Mouse (Mus musculus): ENCODE results near the gene Slc9c1. TPM values are rescaled to one million over a fixed set of nuclear protein-coding genes. Genes with fewer than 3 reads are reported as not detected.

The Slc9c1 gene
- polyA plus RNA-seq, 1 experiment from 2014 or later, result not detected

DNA sequence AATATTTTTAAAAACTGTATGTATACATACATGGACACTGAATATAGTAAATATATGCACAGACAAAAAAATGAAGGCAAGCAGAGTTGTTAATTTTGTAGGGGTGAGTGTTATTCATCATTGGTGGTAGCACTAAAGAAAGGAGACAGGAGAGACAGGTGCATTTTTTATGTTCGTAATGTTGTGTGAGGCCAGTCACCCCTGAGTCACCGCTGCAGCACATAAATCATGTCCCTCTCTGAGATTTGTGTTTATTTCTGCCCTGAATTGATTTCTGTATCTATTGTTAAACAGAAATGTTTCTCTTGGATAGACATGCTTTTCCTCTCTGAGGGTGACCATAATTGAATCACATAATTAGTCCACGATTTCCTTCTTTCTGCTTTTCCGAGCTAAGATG, 97.3 kb downstream of the Slc9c1 start:
- no peak overlapping the region for H3K27ac ChIP-seq (ENCODE audit: low read length)

DNA sequence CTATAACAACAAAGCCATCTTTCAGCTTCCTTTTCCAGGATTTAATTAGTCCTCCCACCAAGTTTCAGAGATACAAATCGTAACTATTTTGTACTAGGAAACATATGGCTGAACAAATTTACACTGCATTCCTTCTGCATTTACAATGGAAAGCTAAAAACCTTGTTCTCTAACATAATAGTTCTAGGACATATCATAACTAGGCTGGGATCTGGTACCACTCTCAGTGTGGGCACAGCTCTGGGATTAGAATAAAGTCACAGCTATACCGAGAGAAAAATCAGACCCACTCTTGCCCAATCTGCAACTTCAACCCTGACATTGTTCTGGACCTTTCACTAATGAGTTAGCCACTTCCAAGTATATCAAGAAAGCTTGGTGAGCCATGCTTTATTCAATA, 100.7 kb downstream of the Slc9c1 start:
- Histone ChIP-seq H3K4me1 (ENCODE audit: control insufficient read depth, insufficient read depth, low read length) (no peaks in the 10 kb centered on the region), H3K9ac (ENCODE audit: low read depth, low read length) (no peak overlapping the region), H3K4me2 (ENCODE audit: low read length) (no peak overlapping the region), H3K36me3 (ENCODE audit: control insufficient read depth, insufficient read depth, low read length) (no peaks in the 10 kb centered on the region), H3K4me3 (ENCODE audit: low read depth, low read length) (no peak overlapping the region), H3K27me3 (ENCODE audit: control insufficient read depth, insufficient read depth, low read depth, low read length) (no peaks in the 10 kb centered on the region), H3K9me3 (replicated peaks; ENCODE audit: control insufficient read depth, low read length, poor library complexity, severe bottlenecking) (no peaks in the 10 kb centered on the region), H3K27ac (ENCODE audit: low read length) (no peak overlapping the region)
- no peak for ATAC-seq
- 87% methylated on average over 2 of the region's 2 CpGs for WGBS

More for the DNA sequence above, 97.3 kb downstream of the Slc9c1 start:
- Histone ChIP-seq H3K4me1 (ENCODE audit: control insufficient read depth, insufficient read depth, low read length) (no peaks in the 10 kb centered on the region), H3K36me3 (ENCODE audit: control insufficient read depth, insufficient read depth, low read length) (no peaks in the 10 kb centered on the region), H3K9me3 (replicated peaks; ENCODE audit: control insufficient read depth, low read length, poor library complexity, severe bottlenecking) (no peaks in the 10 kb centered on the region), H3K9ac (ENCODE audit: low read depth, low read length) (no peak overlapping the region), H3K4me2 (ENCODE audit: low read length) (no peak overlapping the region), H3K4me3 (ENCODE audit: low read depth, low read length) (no peak overlapping the region), H3K27me3 (ENCODE audit: control insufficient read depth, insufficient read depth, low read depth, low read length) (no peaks in the 10 kb centered on the region)
- 87% methylated on average over 4 of the region's 4 CpGs for WGBS
- no peak for ATAC-seq

DNA sequence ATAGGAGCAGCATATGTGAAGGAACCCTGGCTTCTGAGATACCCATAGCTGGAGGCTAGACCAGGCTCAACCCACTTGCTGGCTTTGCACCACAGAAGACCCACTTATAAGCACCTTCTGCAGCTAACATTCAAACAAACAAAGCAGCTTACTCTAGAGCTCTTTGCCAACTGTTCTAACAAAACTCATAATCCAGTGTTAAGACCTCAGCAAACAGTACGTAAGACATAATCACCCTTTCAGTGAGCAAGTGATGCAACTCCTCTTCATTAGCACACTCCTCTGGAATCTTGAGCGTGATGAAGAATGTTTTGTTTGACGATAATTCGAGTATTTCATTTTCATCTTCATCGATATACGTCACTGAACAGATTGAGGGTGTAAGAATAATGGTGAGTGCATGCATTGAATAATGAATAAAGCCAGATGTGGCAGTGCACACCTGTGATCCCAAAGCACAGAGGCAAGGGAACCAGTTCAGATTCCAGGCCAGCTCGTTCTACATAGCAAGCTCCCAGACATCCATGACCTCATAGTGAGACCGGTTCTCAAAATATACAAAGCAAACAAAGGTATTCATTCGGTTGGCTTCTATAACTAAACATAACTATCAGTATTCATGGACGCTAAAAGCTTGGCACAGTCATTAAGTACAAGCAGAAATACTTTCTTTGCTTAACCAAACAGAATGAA, 105.1 kb downstream of the Slc9c1 start:
- WGBS, result 85% methylated on average over 10 of the region's 10 CpGs
- Histone ChIP-seq H3K27ac (ENCODE audit: low read length) (no peak overlapping the region), H3K27me3 (ENCODE audit: control insufficient read depth, insufficient read depth, low read depth, low read length) (no peaks in the 10 kb centered on the region), H3K4me1 (ENCODE audit: control insufficient read depth, insufficient read depth, low read length) (no peaks in the 10 kb centered on the region), H3K9ac (ENCODE audit: low read depth, low read length) (no peak overlapping the region), H3K36me3 (ENCODE audit: control insufficient read depth, insufficient read depth, low read length) (no peaks in the 10 kb centered on the region), H3K4me2 (ENCODE audit: low read length) (no peak overlapping the region), H3K4me3 (ENCODE audit: low read depth, low read length) (no peak overlapping the region), H3K9me3 (replicated peaks; ENCODE audit: control insufficient read depth, low read length, poor library complexity, severe bottlenecking) (no peaks in the 10 kb centered on the region)
- no peak for ATAC-seq

DNA sequence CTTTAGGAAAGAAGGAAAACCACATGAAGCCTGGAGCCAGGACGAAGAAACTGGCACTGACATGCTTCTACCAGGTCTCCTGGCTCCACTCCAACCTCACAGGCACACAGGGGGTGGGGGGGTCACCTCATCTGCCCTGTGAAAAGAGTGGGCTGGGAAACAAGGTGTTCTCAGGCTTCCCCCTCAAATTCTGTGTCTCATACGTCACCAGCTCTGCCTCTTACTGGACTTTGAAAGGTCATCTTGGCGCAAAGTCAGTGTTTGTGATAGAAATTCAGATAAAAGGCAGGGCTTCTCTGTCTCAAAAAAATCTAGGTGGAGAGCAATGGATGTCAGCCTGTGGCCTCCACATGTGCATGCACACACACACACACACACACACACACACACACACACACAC, 106.2 kb downstream of the Slc9c1 start:
- Histone ChIP-seq H3K9me3 (replicated peaks; ENCODE audit: control insufficient read depth, low read length, poor library complexity, severe bottlenecking) (no peaks in the 10 kb centered on the region), H3K4me2 (ENCODE audit: low read length) (no peak overlapping the region), H3K27ac (ENCODE audit: low read length) (no peak overlapping the region), H3K36me3 (ENCODE audit: control insufficient read depth, insufficient read depth, low read length) (no peaks in the 10 kb centered on the region), H3K4me1 (ENCODE audit: control insufficient read depth, insufficient read depth, low read length) (no peaks in the 10 kb centered on the region), H3K27me3 (ENCODE audit: control insufficient read depth, insufficient read depth, low read depth, low read length) (no peaks in the 10 kb centered on the region), H3K4me3 (ENCODE audit: low read depth, low read length) (no peak overlapping the region), H3K9ac (ENCODE audit: low read depth, low read length) (no peak overlapping the region)
- ATAC-seq, result no peak
- WGBS, result 79% methylated on average over 3 of the region's 3 CpGs

DNA sequence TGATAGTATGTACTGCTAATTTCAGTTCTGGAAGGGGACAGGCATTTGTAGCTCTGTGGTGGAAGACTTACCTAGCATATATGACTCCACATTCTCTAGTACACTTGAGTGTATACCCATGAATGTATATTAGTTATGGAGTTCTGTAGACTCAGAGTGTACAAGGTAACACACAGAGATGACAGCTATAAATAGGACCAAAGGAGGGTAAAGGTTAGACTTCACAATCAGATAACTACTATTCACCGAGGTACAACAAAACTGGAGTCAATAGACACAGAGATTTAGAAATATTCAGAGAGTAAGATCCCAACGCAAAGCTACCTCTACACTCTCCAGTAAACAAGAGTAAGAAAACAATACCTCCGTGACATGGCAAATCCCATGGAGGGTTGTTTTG, 108.8 kb downstream of the Slc9c1 start:
- 92% methylated on average over 3 of the region's 3 CpGs for WGBS
- H3K4me2 ChIP-seq (ENCODE audit: low read length), result no peak overlapping the region

DNA sequence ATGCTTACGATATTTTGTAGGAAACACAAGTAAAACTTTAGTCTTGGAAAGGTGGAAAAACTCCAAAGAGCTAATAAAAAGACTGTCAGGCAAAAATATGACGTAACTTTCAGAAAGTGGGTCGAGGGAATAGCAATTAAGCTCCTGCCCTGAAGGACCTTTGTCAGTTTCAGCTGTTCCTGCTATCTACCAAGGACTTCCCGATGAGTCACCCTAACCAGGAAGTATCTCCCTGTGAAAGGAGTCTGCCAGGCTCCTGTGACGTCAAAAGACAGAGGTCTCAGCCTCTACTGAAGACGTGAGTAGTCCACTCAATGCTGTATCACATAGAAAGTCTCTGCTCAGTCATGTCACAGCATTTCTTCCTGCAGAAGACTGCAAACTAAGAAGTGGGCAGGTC, 109.3 kb downstream of the Slc9c1 start:
- H3K27ac ChIP-seq (ENCODE audit: low read length), result no peak overlapping the region
- no peaks in the 10 kb centered on the region for H3K4me1 ChIP-seq (ENCODE audit: control insufficient read depth, insufficient read depth, low read length)
- H3K4me2 ChIP-seq (ENCODE audit: low read length), result no peak overlapping the region
- WGBS, result 80% methylated on average over 6 of the region's 6 CpGs
- H3K9me3 ChIP-seq (replicated peaks; ENCODE audit: control insufficient read depth, low read length, poor library complexity, severe bottlenecking), result no peaks in the 10 kb centered on the region
- no peak overlapping the region for H3K9ac ChIP-seq (ENCODE audit: low read depth, low read length)
- no peaks in the 10 kb centered on the region for H3K36me3 ChIP-seq (ENCODE audit: control insufficient read depth, insufficient read depth, low read length)
- H3K27me3 ChIP-seq (ENCODE audit: control insufficient read depth, insufficient read depth, low read depth, low read length), result no peaks in the 10 kb centered on the region
- H3K4me3 ChIP-seq (ENCODE audit: low read depth, low read length), result no peak overlapping the region
- no peak for ATAC-seq

More for the DNA sequence above, 108.8 kb downstream of the Slc9c1 start:
- Histone ChIP-seq H3K4me3 (ENCODE audit: low read depth, low read length) (no peak overlapping the region), H3K9ac (ENCODE audit: low read depth, low read length) (no peak overlapping the region), H3K36me3 (ENCODE audit: control insufficient read depth, insufficient read depth, low read length) (no peaks in the 10 kb centered on the region), H3K9me3 (replicated peaks; ENCODE audit: control insufficient read depth, low read length, poor library complexity, severe bottlenecking) (no peaks in the 10 kb centered on the region), H3K4me1 (ENCODE audit: control insufficient read depth, insufficient read depth, low read length) (no peaks in the 10 kb centered on the region), H3K27ac (ENCODE audit: low read length) (no peak overlapping the region), H3K27me3 (ENCODE audit: control insufficient read depth, insufficient read depth, low read depth, low read length) (no peaks in the 10 kb centered on the region)
- ATAC-seq, result no peak

DNA sequence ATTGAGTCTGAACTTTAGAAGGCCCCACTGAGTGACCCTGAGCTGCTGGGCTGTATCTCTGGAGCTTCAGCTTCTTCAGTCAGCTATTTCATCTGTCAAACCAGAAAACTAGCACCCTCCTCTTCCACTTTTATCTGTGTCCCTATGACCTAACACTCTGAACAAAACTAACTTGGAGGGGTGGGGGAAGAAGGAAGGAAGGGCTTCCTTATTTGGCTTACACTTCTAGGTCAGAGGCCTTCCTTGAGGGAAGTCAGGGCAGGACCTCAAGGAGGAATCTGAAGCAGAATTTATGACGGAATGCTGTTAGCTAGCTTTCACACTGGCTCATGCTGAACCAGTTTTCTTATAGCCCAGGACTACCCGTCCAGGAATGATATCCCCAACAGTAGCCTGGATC, 116.4 kb downstream of the Slc9c1 start:
- no peaks in the 10 kb centered on the region; the same call in none of the 2 replicates for H3K27me3 ChIP-seq (ENCODE audit: control insufficient read depth, insufficient read depth, low read depth, low read length)
- no peak overlapping the region for H3K4me2 ChIP-seq (ENCODE audit: low read length)
- H3K27ac ChIP-seq (ENCODE audit: low read length), result no peak overlapping the region
- no peaks in the 10 kb centered on the region for H3K4me1 ChIP-seq (ENCODE audit: control insufficient read depth, insufficient read depth, low read length)
- no peak overlapping the region for H3K9ac ChIP-seq (ENCODE audit: low read depth, low read length)
- no peak for ATAC-seq
- H3K4me3 ChIP-seq (ENCODE audit: low read depth, low read length), result no peak overlapping the region
- no peaks in the 10 kb centered on the region for H3K36me3 ChIP-seq (ENCODE audit: control insufficient read depth, insufficient read depth, low read length)
- WGBS, result 79% methylated on average over 2 of the region's 2 CpGs
- H3K9me3 ChIP-seq (replicated peaks; ENCODE audit: control insufficient read depth, low read length, poor library complexity, severe bottlenecking), result no peaks in the 10 kb centered on the region

DNA sequence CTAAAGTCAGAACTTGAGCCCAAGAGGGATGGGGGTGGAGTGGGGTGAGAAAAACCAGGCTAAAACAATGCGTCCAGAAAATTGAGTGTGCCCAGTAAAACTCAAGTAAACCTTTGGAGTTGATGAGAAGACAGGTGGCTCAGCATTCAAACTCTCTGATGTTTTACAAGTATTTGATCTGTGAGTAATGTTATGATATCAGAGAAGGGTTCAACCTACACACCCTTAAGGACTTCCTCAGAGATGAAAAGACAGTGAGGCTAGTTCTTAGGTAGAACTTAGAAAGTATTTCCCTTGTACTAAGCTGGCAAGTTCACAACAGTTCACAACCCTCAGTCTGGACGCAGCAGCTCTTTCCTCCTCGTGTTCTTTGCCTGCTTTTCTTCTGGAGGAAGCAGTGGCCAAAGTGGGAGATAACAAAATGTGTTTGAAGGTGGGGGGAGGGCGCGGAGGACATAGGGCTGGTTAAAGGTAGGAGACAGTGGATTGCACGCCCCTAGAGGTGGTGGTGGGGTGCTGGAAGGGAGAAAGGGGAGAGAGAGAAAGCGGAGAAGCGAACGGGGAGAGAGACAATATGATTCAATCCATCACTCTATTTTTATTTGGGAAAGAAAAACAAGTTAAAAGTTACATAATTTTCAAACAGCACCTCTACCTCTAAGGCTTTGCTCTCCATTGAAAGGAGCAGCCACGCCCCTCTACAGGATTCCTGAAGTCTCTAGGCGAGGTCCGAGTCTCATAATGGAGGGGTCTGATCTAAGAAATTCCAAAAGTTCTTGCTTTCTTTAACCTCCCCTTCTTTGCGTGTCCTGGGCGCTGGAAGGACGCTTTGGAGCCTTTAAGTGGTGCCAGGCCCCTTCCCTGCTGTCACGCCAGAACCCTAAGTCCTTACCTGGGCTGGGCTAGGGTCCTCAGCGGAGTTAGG, 118.2 kb downstream of the Slc9c1 start:
- no peaks in the 10 kb centered on the region for H3K9me3 ChIP-seq (replicated peaks; ENCODE audit: control insufficient read depth, low read length, poor library complexity, severe bottlenecking)
- peak overlapping the region; percentile 54 for H3K9ac ChIP-seq (ENCODE audit: low read depth, low read length)
- H3K27me3 ChIP-seq (ENCODE audit: control insufficient read depth, insufficient read depth, low read depth, low read length), result no peaks in the 10 kb centered on the region; the same call in none of the 2 replicates
- peak overlapping the region; percentile 35 for H3K4me3 ChIP-seq (ENCODE audit: low read depth, low read length)
- no peaks in the 10 kb centered on the region for H3K4me1 ChIP-seq (ENCODE audit: control insufficient read depth, insufficient read depth, low read length)
- H3K4me2 ChIP-seq (ENCODE audit: low read length), result peak overlapping the region; percentile 62
- H3K36me3 ChIP-seq (ENCODE audit: control insufficient read depth, insufficient read depth, low read length), result no peaks in the 10 kb centered on the region
- ATAC-seq, result no peak
- whole genome bisulfite sequencing, result 16% methylated on average over 17 of the region's 17 CpGs
- no peak overlapping the region for H3K27ac ChIP-seq (ENCODE audit: low read length)

DNA sequence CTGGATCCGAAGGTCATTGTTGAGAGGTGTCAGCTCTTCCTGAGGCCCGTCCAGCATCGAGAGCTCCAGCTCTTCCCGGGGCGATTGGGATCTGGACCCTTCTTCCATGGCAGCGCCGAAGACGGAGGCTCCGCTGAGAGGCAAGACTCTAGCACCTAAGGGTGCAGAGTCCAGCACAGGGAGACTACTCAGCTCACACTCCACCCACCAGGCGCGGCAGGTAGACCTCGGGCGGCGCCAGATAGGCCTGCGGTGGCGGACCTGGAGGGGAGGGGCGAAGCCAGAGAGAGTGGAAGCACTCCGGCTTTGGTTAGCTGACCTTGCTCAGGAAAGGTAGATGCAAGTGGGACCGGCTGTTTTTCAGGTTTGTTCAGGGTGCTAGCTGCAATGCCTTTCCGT, 118.8 kb downstream of the Slc9c1 start, which contains the start of gene BC016579:
Gene BC016579 (minus strand): TSS at position 135 of the 399 bp plus-strand sequence.
- peak; percentile 45; the same call in 1 of the 2 replicates for ATAC-seq

More for the DNA sequence above, 118.8 kb downstream of the Slc9c1 start, which contains the start of gene BC016579:
- Histone ChIP-seq H3K27ac (ENCODE audit: low read length) (no peak within 1 kb of the TSS), H3K4me2 (ENCODE audit: low read length) (peak within 1 kb of the TSS; percentile 62), H3K36me3 (ENCODE audit: control insufficient read depth, insufficient read depth, low read length) (no peaks in the 10 kb centered on the region), H3K9me3 (replicated peaks; ENCODE audit: control insufficient read depth, low read length, poor library complexity, severe bottlenecking) (no peaks in the 10 kb centered on the region), H3K9ac (ENCODE audit: low read depth, low read length) (peak within 1 kb of the TSS; percentile 54), H3K4me3 (ENCODE audit: low read depth, low read length) (peak within 1 kb of the TSS; percentile 35), H3K4me1 (ENCODE audit: control insufficient read depth, insufficient read depth, low read length) (no peaks in the 10 kb centered on the region), H3K27me3 (ENCODE audit: control insufficient read depth, insufficient read depth, low read depth, low read length) (no peaks in the 10 kb centered on the region; the same call in none of the 2 replicates)
- WGBS, result 5% methylated on average over 20 of the region's 20 CpGs
